Comparison of ENCODE assay signal across 11 mouse cellular contexts in the genomic region with DNA sequence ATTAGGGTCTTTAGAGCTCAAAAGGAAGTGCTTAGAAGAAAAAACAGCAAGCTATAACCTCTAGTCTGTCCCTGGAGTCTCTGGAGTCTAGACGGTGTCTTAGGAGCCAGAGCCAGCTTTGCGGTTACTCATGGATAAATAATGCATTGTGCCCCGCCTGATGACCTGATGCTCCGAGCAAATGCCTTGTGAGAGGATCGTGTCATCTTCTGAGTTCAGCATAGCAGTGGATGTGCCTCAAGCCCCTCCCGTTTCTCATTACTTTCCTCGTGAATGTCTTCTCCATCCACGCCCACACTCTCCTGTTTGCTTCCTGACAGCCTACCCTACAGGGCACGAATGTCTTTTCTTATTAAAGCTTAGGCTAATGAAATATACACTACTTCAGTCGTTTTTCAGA.
DNase-seq lines count a peak whose midpoint lies in the region; ATAC-seq lines count a peak whose summit lies in the region.
"Had no signal": no experiment of that assay in that cellular context is flagged by ENCODE, and none has a peak within 500 bp of the region (broad histone marks: within the 10 kb centered on the region; RNA-seq: fewer than 3 reads in every experiment).

No protein-coding gene starts in this region.

- no peak overlapping the region for H3K9ac ChIP-seq in kidney, embryonic 15.5 days
- H3K9ac ChIP-seq in embryonic facial prominence, embryonic 11.5 days (replicated peaks; ENCODE audit: low read length) = no peak overlapping the region
- H3K9ac ChIP-seq in neural tube, embryonic 14.5 days (replicated peaks; ENCODE audit: low read depth, low read length) = no peak overlapping the region

- H3K4me1 ChIP-seq in kidney, embryonic 15.5 days = peaks cover 30% of the 10 kb centered on the region
- H3K4me1 ChIP-seq in embryonic facial prominence, embryonic 11.5 days (ENCODE audit: control insufficient read depth, insufficient read depth, low read length) = no peaks in the 10 kb centered on the region
- peaks cover 7% of the 10 kb centered on the region; the same call in 1 of the 2 replicates for H3K4me1 ChIP-seq in neural tube, embryonic 14.5 days (ENCODE audit: control insufficient read depth, insufficient read depth, low read length)

- H3K4me3 ChIP-seq in kidney, embryonic 15.5 days (replicated peaks) = no peak overlapping the region
- no peak overlapping the region for H3K4me3 ChIP-seq in embryonic facial prominence, embryonic 11.5 days (ENCODE audit: low read depth, low read length)
- H3K4me3 ChIP-seq in neural tube, embryonic 14.5 days (ENCODE audit: low read depth, low read length) = no peak overlapping the region

- H3K27me3 ChIP-seq in kidney, embryonic 15.5 days = no peaks in the 10 kb centered on the region
- H3K27me3 ChIP-seq in embryonic facial prominence, embryonic 11.5 days (ENCODE audit: control insufficient read depth, insufficient read depth, low read length) = no peaks in the 10 kb centered on the region
- no peaks in the 10 kb centered on the region for H3K27me3 ChIP-seq in neural tube, embryonic 14.5 days (ENCODE audit: control insufficient read depth, insufficient read depth, low read length)

- peak; percentile 8; the same call in 1 of the 2 replicates for ATAC-seq in kidney, embryonic 15.5 days (replicated peaks; ENCODE audit: low FRiP score)
- ATAC-seq in embryonic facial prominence, embryonic 11.5 days (replicated peaks; ENCODE audit: insufficient number of reproducible peaks, low FRiP score, low TSS enrichment, low read depth) = no peak
- ATAC-seq in neural tube, embryonic 14.5 days (ENCODE audit: low read depth) = 0 out of 2 replicates have a peak, but pooled peaks have one; percentile 52

- WGBS in kidney, embryonic 15.5 days = 17% methylated on average over 10 of the region's 10 CpGs
- WGBS in embryonic facial prominence, embryonic 11.5 days = 37% methylated on average over 10 of the region's 10 CpGs
- whole genome bisulfite sequencing in neural tube, embryonic 14.5 days = 25% methylated on average over 10 of the region's 10 CpGs

- no peak for DNase-seq in kidney, adult 8-10 months
- DNase-seq in embryonic facial prominence, embryonic 11.5 days (ENCODE audit: low spot score) = peak; percentile 19
- DNase-seq in liver = peak; percentile 27
- DNase-seq in layer of hippocampus, postnatal 14 days (ENCODE audit: low spot score in 2 of 2) = no peak
- DNase-seq in adrenal gland, postnatal 4 days (ENCODE audit: low spot score in 2 of 2) = no peak
- no peak for DNase-seq in kidney, postnatal 36 days
- DNase-seq: layer of hippocampus, postnatal 36 days; right cerebral cortex, postnatal 14 days; thymus, adult 18-20 months had no signal

- H3K4me2 ChIP-seq in kidney, embryonic 15.5 days = no peak overlapping the region
- no peak overlapping the region for H3K4me2 ChIP-seq in embryonic facial prominence, embryonic 11.5 days (ENCODE audit: low read depth, low read length)
- H3K4me2 ChIP-seq in neural tube, embryonic 14.5 days (ENCODE audit: low read depth, low read length) = no peak overlapping the region

- peaks cover 7% of the 10 kb centered on the region; the same call in 1 of the 2 replicates for H3K36me3 ChIP-seq in kidney, embryonic 15.5 days
- H3K36me3 ChIP-seq in embryonic facial prominence, embryonic 11.5 days (replicated peaks; ENCODE audit: control insufficient read depth, insufficient read depth, low read depth, low read length) = no peaks in the 10 kb centered on the region
- no peaks in the 10 kb centered on the region for H3K36me3 ChIP-seq in neural tube, embryonic 14.5 days (ENCODE audit: control insufficient read depth, insufficient read depth, low read length)

- H3K27ac ChIP-seq in kidney, embryonic 15.5 days = no peak overlapping the region
- no peak overlapping the region for H3K27ac ChIP-seq in embryonic facial prominence, embryonic 11.5 days (replicated peaks; ENCODE audit: low read depth, low read length)
- no peak overlapping the region for H3K27ac ChIP-seq in neural tube, embryonic 14.5 days (ENCODE audit: low read depth, low read length)

- no peaks in the 10 kb centered on the region for H3K9me3 ChIP-seq in kidney, embryonic 15.5 days (replicated peaks)
- H3K9me3 ChIP-seq in embryonic facial prominence, embryonic 11.5 days (replicated peaks; ENCODE audit: control insufficient read depth, low read length) = no peaks in the 10 kb centered on the region
- no peaks in the 10 kb centered on the region for H3K9me3 ChIP-seq in neural tube, embryonic 14.5 days (ENCODE audit: control insufficient read depth, low read length)

Comparison
In these comparisons a context has a peak if more than half of its experiments do, and no peak if none do; other contexts are left out.
1. DNase-seq: peak in embryonic facial prominence, embryonic 11.5 days (single experiment) and liver (single experiment); none in kidney, adult 8-10 months (0 of 2), layer of hippocampus, postnatal 14 days (0 of 2), adrenal gland, postnatal 4 days (0 of 2) and kidney, postnatal 36 days (0 of 2).